Mouse (Mus musculus) left cerebral cortex, adult 18-20 months (tissue): ENCODE results near the gene Gstm2. TPM values are rescaled to one million over a fixed set of nuclear protein-coding genes. Genes with fewer than 3 reads are reported as not detected.

Experiments used
- DNase-seq, 2 experiments: peaks; one replicate each; pipeline ENCODE4 v3.0.0; 2021 to 2022; ENCODE audit warnings: low spot score in 2 of 2, mixed read lengths in 1 of 2
- total RNA-seq, 2 experiments: library from RNA; stranded (reverse); gene quantifications; 2 replicates each; pipeline ENCODE4 v1.2.3; 2021

Gstm2 gene
- total RNA-seq, 2 experiments from 2014 or later: 5.0 to 5.7 TPM

- no peak for DNase-seq
Measured at GRCm38 (mm10) chr3:107943239-107943990, 42.8 kb downstream of the Gstm2 start, which contains the start of gene Gstm6. TSS of gene Gstm6 (minus strand) at chr3:107943749.

GRCm38 (mm10) chr3:107941261-107941660 lies 45.0 kb downstream of the Gstm2 start:
- no peak for DNase-seq

- no peak for DNase-seq
Measured at GRCm38 (mm10) chr3:107940524-107940923, 45.7 kb downstream of the Gstm2 start.

GRCm38 (mm10) chr3:107939830-107940229 lies 46.4 kb downstream of the Gstm2 start:
- DNase-seq: peak in 1 of 2 experiments; percentile 33

- peak; percentile 52 to 60 for DNase-seq
Measured at GRCm38 (mm10) chr3:107939403-107939802, 46.9 kb downstream of the Gstm2 start.

GRCm38 (mm10) chr3:107935888-107936287 lies 50.4 kb downstream of the Gstm2 start:
- DNase-seq: no peak

- DNase-seq: no peak
Measured at GRCm38 (mm10) chr3:107935268-107935667, 51.0 kb downstream of the Gstm2 start.

GRCm38 (mm10) chr3:107932128-107932527 lies 54.1 kb downstream of the Gstm2 start:
- DNase-seq: no peak

Other genes starting within 250 kb of the Gstm2 start
- 10 to 100 TPM; 15.9 to 17.2 TPM for gene Csf1, start 226.0 kb downstream of the Gstm2 start, total RNA-seq
- not detected for gene Eps8l3, start 109.2 kb downstream of the Gstm2 start, total RNA-seq
- gene Gstm5, start 90.6 kb downstream of the Gstm2 start, total RNA-seq: 100 to 1,000 TPM; 229 to 250 TPM
- gene Gstm7, start 54.6 kb downstream of the Gstm2 start, total RNA-seq: 10 to 100 TPM; 91.2 to 99.8 TPM
- gene Gstm6, start 42.7 kb downstream of the Gstm2 start, total RNA-seq: 1 to 10 TPM; 5.8 to 6.7 TPM
- gene Gstm3, start 17.2 kb downstream of the Gstm2 start, total RNA-seq: not detected
- gene Gstm1, start 31.5 kb upstream of the Gstm2 start, total RNA-seq: 100 to 1,000 TPM; 279 to 320 TPM
- 10 to 100 TPM; 11.5 to 11.6 TPM for gene Gstm4, start 58.4 kb upstream of the Gstm2 start, total RNA-seq
- gene Ampd2, start 100.2 kb upstream of the Gstm2 start, total RNA-seq: 10 to 100 TPM; 52.3 to 58.5 TPM
- gene Gnat2, start 106.3 kb upstream of the Gstm2 start, total RNA-seq: under 1 TPM in 1 of 2 experiments, not detected in 1; 0.21 TPM
- 10 to 100 TPM; 29.0 to 30.4 TPM for gene Gnai3, start 159.7 kb upstream of the Gstm2 start, total RNA-seq
- 10 to 100 TPM; 18.4 to 22.3 TPM for gene Gpr61, start 168.4 kb upstream of the Gstm2 start, total RNA-seq
- gene Amigo1, start 199.9 kb upstream of the Gstm2 start, total RNA-seq: 10 to 100 TPM; 78.2 to 79.7 TPM
- 10 to 100 TPM; 20.6 to 21.4 TPM for gene Cyb561d1, start 214.8 kb upstream of the Gstm2 start, total RNA-seq
- 10 to 100 TPM; 22.9 to 27.9 TPM for gene Atxn7l2, start 224.5 kb upstream of the Gstm2 start, total RNA-seq
- 1 to 10 TPM; 2.3 TPM for gene Sypl2, start 240.2 kb upstream of the Gstm2 start, total RNA-seq